Mouse (Mus musculus) myocyte (in vitro differentiated cells): ENCODE data around the gene Net1.

Experiments used
- MYOD1 ChIP-seq, 3 experiments: IDR thresholded peaks; one replicate each; pipeline ENCODE4 v1.6.1; 2011; ENCODE audit warnings: control low read depth in 2 of 3, low read depth in 2 of 3, mild to moderate bottlenecking in 2 of 3, moderate library complexity in 1 of 3; ENCODE audit not compliant: insufficient read length in 2 of 3, control insufficient read depth in 1 of 3
- POLR2A ChIP-seq: IDR thresholded peaks from one replicate; pipeline ENCODE4 v1.6.1; 2011; ENCODE audit warnings: low read depth, mild to moderate bottlenecking, control low read depth, moderate library complexity; ENCODE audit not compliant: insufficient read length
- SRF ChIP-seq: IDR thresholded peaks from one replicate; pipeline ENCODE4 v1.6.1; 2011; ENCODE audit warnings: low read depth; ENCODE audit not compliant: control insufficient read depth, insufficient read length

DNA sequence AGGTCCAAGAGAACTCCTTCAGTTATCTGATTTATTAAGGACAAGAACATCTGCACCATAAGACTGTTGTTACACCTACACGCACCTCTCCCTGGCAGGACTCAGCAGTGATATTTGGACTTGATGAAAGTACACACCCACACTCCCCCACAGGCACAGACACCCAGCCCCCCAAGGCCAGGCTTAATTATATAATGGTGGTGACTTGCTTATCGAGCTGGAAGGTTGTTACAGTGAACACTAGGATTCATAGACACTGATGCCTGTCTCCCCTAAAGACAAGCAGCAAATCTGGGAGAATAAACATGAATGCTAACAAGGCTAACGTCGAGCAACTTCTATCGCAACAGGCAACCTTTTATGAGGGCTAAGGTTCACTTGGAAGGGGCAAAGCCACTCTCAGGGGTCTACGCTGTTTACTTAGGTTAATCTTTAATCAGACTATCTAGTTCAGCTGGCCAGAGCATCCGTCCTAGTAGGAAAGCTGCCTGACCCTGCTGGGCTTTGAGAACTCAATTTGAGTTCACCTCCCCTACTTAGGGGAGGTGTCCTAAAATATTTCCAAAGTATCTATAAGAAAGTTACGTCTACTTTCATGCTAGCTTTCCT, 26.4 kb downstream of the Net1 start:
- TF ChIP-seq POLR2A (no peak), MYOD1 (IDR thresholded peaks at IDR 0.05; ENCODE audit: control insufficient read depth in 1 of 3, insufficient read length in 2 of 3, low read depth in 2 of 3) (no peak), SRF (no peak)
